Mouse (Mus musculus) MEL (cell line): Measurements from ENCODE around the gene Dcbld2. TPM values are rescaled to one million over a fixed set of nuclear protein-coding genes. Genes with fewer than 3 reads are reported as not detected.
A peak's percentile ranks its signal among the peaks of the same experiment; 100 is the strongest.

ENCODE experiments used
- DNase-seq: peaks from one replicate; pipeline ENCODE4 v3.0.0; 2011; ENCODE audit warnings: low read depth, low spot score
- H3K27ac ChIP-seq: 2 replicates; pipeline ENCODE4 v1.5.1; 2012; ENCODE audit warnings: low read depth, mild to moderate bottlenecking, control low read depth, low read length, moderate library complexity; ENCODE audit not compliant: control insufficient read depth
- H3K27me3 ChIP-seq, 2 experiments: fragments of 150-350 bp in 1 of 2; sonication (generic) in 1 of 2; 2 replicates each; pipeline ENCODE4 v1.6.1; 2012; ENCODE audit warnings: low read length in 2 of 2, mild to moderate bottlenecking in 2 of 2, improper control_type of control experiment in 1 of 2, moderate library complexity in 1 of 2; ENCODE audit not compliant: insufficient read depth in 2 of 2, control insufficient read depth in 1 of 2
- H3K36me3 ChIP-seq, 2 experiments: 2 replicates each; pipeline ENCODE4 v1.6.1; 2012 to 2014; ENCODE audit warnings: low read length in 2 of 2, improper control_type of control experiment in 1 of 2, inconsistent platforms in 1 of 2, mild to moderate bottlenecking in 1 of 2; ENCODE audit not compliant: insufficient read depth in 2 of 2, control insufficient read depth in 1 of 2
- H3K4me1 ChIP-seq, 2 experiments: fragments of 150-350 bp in 1 of 2; sonication (generic) in 1 of 2; 2 replicates each; pipeline ENCODE4 v1.6.1; 2012; ENCODE audit warnings: low read length in 2 of 2, improper control_type of control experiment in 1 of 2, mild to moderate bottlenecking in 1 of 2; ENCODE audit not compliant: insufficient read depth in 2 of 2, control insufficient read depth in 1 of 2
- H3K4me3 ChIP-seq, 2 experiments: fragments of 150-350 bp in 1 of 2; sonication (generic) in 1 of 2; 2 replicates each; pipeline ENCODE4 v1.5.1; 2012; ENCODE audit warnings: low read depth in 2 of 2, low read length in 2 of 2, mild to moderate bottlenecking in 2 of 2, moderate library complexity in 2 of 2, control low read depth in 1 of 2, improper control_type of control experiment in 1 of 2; ENCODE audit not compliant: control insufficient read depth in 1 of 2, insufficient read depth in 1 of 2
- H3K79me2 ChIP-seq: 2 replicates; pipeline ENCODE4 v1.6.1; 2012; ENCODE audit warnings: mild to moderate bottlenecking, low read length, moderate library complexity; ENCODE audit not compliant: control insufficient read depth, poor library complexity, insufficient read depth
- H3K9ac ChIP-seq: 2 replicates; pipeline ENCODE4 v1.6.1; 2012; ENCODE audit warnings: low read depth, mild to moderate bottlenecking, control low read depth, low read length, moderate library complexity; ENCODE audit not compliant: control insufficient read depth, poor library complexity, severe bottlenecking
- H3K9me3 ChIP-seq: fragments of 150-350 bp; sonication (generic); replicated peaks from 2 replicates; pipeline ENCODE4 v1.6.1; 2012; ENCODE audit warnings: mild to moderate bottlenecking, low read length, improper control_type of control experiment, moderate library complexity; ENCODE audit not compliant: insufficient read depth
- BHLHE40 ChIP-seq: IDR thresholded peaks from 2 replicates; pipeline ENCODE4 v1.6.1; 2012; ENCODE audit warnings: low read depth, mild to moderate bottlenecking, inconsistent platforms, low read length, improper control_type of control experiment, borderline replicate concordance
- CHD1 ChIP-seq: IDR thresholded peaks from 2 replicates; pipeline ENCODE4 v1.6.1; 2012; ENCODE audit warnings: low read depth, mild to moderate bottlenecking, inconsistent platforms, low read length, improper control_type of control experiment
- CTCF ChIP-seq, 3 experiments: IDR thresholded peaks in 2 of 3; conservative IDR thresholded peaks in 1 of 3; 2 replicates each; pipeline ENCODE4 v1.5.1; 2011 to 2012; ENCODE audit warnings: low read length in 3 of 3, low read depth in 2 of 3, mild to moderate bottlenecking in 2 of 3, improper control_type of control experiment in 1 of 3, inconsistent platforms in 1 of 3, mixed read lengths in 1 of 3, moderate library complexity in 1 of 3; ENCODE audit not compliant: control insufficient read depth in 1 of 3, insufficient read depth in 1 of 3, poor library complexity in 1 of 3, severe bottlenecking in 1 of 3
- ETS1 ChIP-seq: IDR thresholded peaks from 2 replicates; pipeline ENCODE4 v1.6.1; 2012; ENCODE audit warnings: low read depth, mild to moderate bottlenecking, inconsistent platforms, low read length, improper control_type of control experiment, moderate library complexity
- JUND ChIP-seq: IDR thresholded peaks from 2 replicates; pipeline ENCODE4 v1.6.1; 2011; ENCODE audit warnings: low read depth, mild to moderate bottlenecking, improper control_type of control experiment, low read length
- MEF2A ChIP-seq: IDR thresholded peaks from 2 replicates; pipeline ENCODE4 v1.6.1; 2014; ENCODE audit warnings: low read depth, mild to moderate bottlenecking, inconsistent platforms, low read length, improper control_type of control experiment; ENCODE audit not compliant: poor library complexity, insufficient replicate concordance, severe bottlenecking; ENCODE audit errors: extremely low read depth
- MXI1 ChIP-seq: IDR thresholded peaks from 2 replicates; pipeline ENCODE4 v1.6.1; 2011; ENCODE audit warnings: mild to moderate bottlenecking, low read depth, low read length, improper control_type of control experiment
- MYC ChIP-seq: IDR thresholded peaks from 2 replicates; pipeline ENCODE4 v1.6.1; 2011; ENCODE audit warnings: low read depth, mild to moderate bottlenecking, low read length, improper control_type of control experiment, moderate library complexity
- POLR2A ChIP-seq, 2 experiments: IDR thresholded peaks; 2 replicates each; pipeline ENCODE4 v1.6.1; 2011 to 2012; ENCODE audit warnings: low read length in 2 of 2, mild to moderate bottlenecking in 2 of 2, control low read depth in 1 of 2, improper control_type of control experiment in 1 of 2, low read depth in 1 of 2, moderate library complexity in 1 of 2; ENCODE audit not compliant: control insufficient read depth in 1 of 2, insufficient read depth in 1 of 2, poor library complexity in 1 of 2
- POLR2AphosphoS5 ChIP-seq: IDR thresholded peaks from 2 replicates; pipeline ENCODE4 v1.6.1; 2012; ENCODE audit warnings: low read depth, borderline replicate concordance, mild to moderate bottlenecking, inconsistent platforms, low read length, moderate library complexity, mixed read lengths
- RAD21 ChIP-seq: IDR thresholded peaks from 2 replicates; pipeline ENCODE4 v1.6.1; 2011; ENCODE audit warnings: mild to moderate bottlenecking, low read depth, low read length, improper control_type of control experiment
- RCOR1 ChIP-seq: IDR thresholded peaks from 2 replicates; pipeline ENCODE4 v1.6.1; 2012; ENCODE audit warnings: low read depth, mild to moderate bottlenecking, inconsistent platforms, low read length, improper control_type of control experiment
- TAL1 ChIP-seq: IDR thresholded peaks from 2 replicates; pipeline ENCODE4 v1.6.1; 2012; ENCODE audit warnings: mild to moderate bottlenecking, inconsistent platforms, low read length, moderate library complexity, mixed read lengths
- UBTF ChIP-seq: IDR thresholded peaks from 2 replicates; pipeline ENCODE4 v1.6.1; 2012; ENCODE audit warnings: low read depth, mild to moderate bottlenecking, inconsistent platforms, low read length, improper control_type of control experiment, moderate library complexity, borderline replicate concordance; ENCODE audit not compliant: insufficient read depth
- USF1 ChIP-seq: IDR thresholded peaks from 2 replicates; pipeline ENCODE4 v1.6.1; 2014; ENCODE audit warnings: low read depth, mild to moderate bottlenecking, inconsistent platforms, low read length, improper control_type of control experiment, moderate library complexity
- USF2 ChIP-seq, 2 experiments: IDR thresholded peaks; 2 replicates each; pipeline ENCODE4 v1.6.1; 2011 to 2012; ENCODE audit warnings: improper control_type of control experiment in 2 of 2, low read length in 2 of 2, borderline replicate concordance in 1 of 2, inconsistent platforms in 1 of 2, low read depth in 1 of 2, mild to moderate bottlenecking in 1 of 2; ENCODE audit not compliant: insufficient read depth in 1 of 2
- ZC3H11A ChIP-seq: IDR thresholded peaks from 2 replicates; pipeline ENCODE4 v1.6.1; 2012; ENCODE audit warnings: low read depth, mild to moderate bottlenecking, inconsistent platforms, low read length, improper control_type of control experiment
- ZMIZ1 ChIP-seq: IDR thresholded peaks from 2 replicates; pipeline ENCODE4 v1.6.1; 2012; ENCODE audit warnings: low read depth, mild to moderate bottlenecking, inconsistent platforms, low read length, improper control_type of control experiment, moderate library complexity
- polyA plus RNA-seq, 2 experiments: library from polyadenylated mRNA; stranded (reverse) in 1 of 2; unstranded in 1 of 2; fragments of >175 nt in 1 of 2; fragments of >200 nt in 1 of 2; gene quantifications; 2 replicates each; pipeline versions ENCODE4 v1.2.1 to v1.2.4; 2012; ENCODE audit warnings: low replicate concordance in 2 of 2, low read depth in 1 of 2; ENCODE audit not compliant: insufficient read length in 2 of 2, insufficient read depth in 1 of 2, missing spikeins in 1 of 2
- total RNA-seq: library from RNA; depleted of rRNA; stranded (reverse); fragments of 300-350 nt; gene quantifications from 2 replicates; pipeline ENCODE4 v1.2.3, GENCODE M21; 2012

Dcbld2 gene
- total and polyA plus RNA-seq, 3 experiments = 3.5 to 9.4 TPM; not detected in 1

- TF ChIP-seq MXI1 = peak; percentile 76
These were observed 89.9 kb downstream of the Dcbld2 start (continued) for GRCm38 (mm10) chr16:58497886-58498713.

- Histone ChIP-seq H3K4me3 (peak overlapping the region; percentile 1 to 23; a peak in 2 of 4 replicates), H3K9ac (peak overlapping the region; percentile 44), H3K27me3 (no peaks in the 10 kb centered on the region), H3K9me3 (no peaks in the 10 kb centered on the region), H3K36me3 (peaks cover 0 to 42% of the 10 kb centered on the region in 2 experiments; a peak in 2 of 4 replicates), H3K79me2 (no peaks in the 10 kb centered on the region), H3K4me1 (peaks cover 42 to 43% of the 10 kb centered on the region in 2 experiments), H3K27ac (peak overlapping the region; percentile 95)
- DNase-seq = peak; percentile 44
- no peak for TF ChIP-seq RAD21
- peak; percentile 86 for TF ChIP-seq ETS1
These were observed 90.9 kb downstream of the Dcbld2 start for GRCm38 (mm10) chr16:58499172-58499584.

- Histone ChIP-seq H3K9ac (no peak overlapping the region), H3K4me3 (no peak overlapping the region), H3K4me1 (peaks cover 42 to 43% of the 10 kb centered on the region in 2 experiments), H3K27me3 (no peaks in the 10 kb centered on the region), H3K9me3 (no peaks in the 10 kb centered on the region), H3K79me2 (no peaks in the 10 kb centered on the region), H3K36me3 (peaks cover 0 to 42% of the 10 kb centered on the region in 2 experiments; a peak in 2 of 4 replicates), H3K27ac (peak overlapping the region; percentile 15)
- TF ChIP-seq POLR2AphosphoS5 (no peak), USF2 (IDR thresholded peaks at IDR 0.05; ENCODE audit: borderline replicate concordance in 1 of 2, insufficient read depth in 1 of 2, low read depth in 1 of 2, low read length in 2 of 2) (no peak), ZC3H11A (no peak), CHD1 (no peak), RCOR1 (no peak), TAL1 (no peak), MXI1 (no peak), ZMIZ1 (no peak), CTCF (IDR thresholded peaks at IDR 0.05 in 2 of 3, conservative IDR thresholded peaks at IDR 0.05 in 1 of 3; ENCODE audit: control insufficient read depth in 1 of 3, insufficient read depth in 1 of 3, low read depth in 2 of 3, low read length in 3 of 3, poor library complexity in 1 of 3, severe bottlenecking in 1 of 3) (no peak), MYC (no peak), UBTF (no peak), USF1 (no peak), MEF2A (no peak), POLR2A (IDR thresholded peaks at IDR 0.05; ENCODE audit: control insufficient read depth in 1 of 2, insufficient read depth in 1 of 2, low read depth in 1 of 2, low read length in 2 of 2, poor library complexity in 1 of 2) (no peak), JUND (no peak), BHLHE40 (no peak)
- DNase-seq = no peak
These were observed 91.4 kb downstream of the Dcbld2 start for GRCm38 (mm10) chr16:58499650-58500049.
